Mouse (Mus musculus) myocyte (in vitro differentiated cells): ENCODE data around the gene Rad23b. TPM values are rescaled to one million over a fixed set of nuclear protein-coding genes. Genes with fewer than 3 reads are reported as not detected.

Source experiments
- H3K27me3 ChIP-seq: one replicate; pipeline ENCODE4 v1.6.1; 2011; ENCODE audit not compliant: control insufficient read depth, insufficient read depth, insufficient read length
- H3K36me3 ChIP-seq: one replicate; pipeline ENCODE4 v1.6.1; 2011; ENCODE audit not compliant: control insufficient read depth, insufficient read depth
- H3K4me2 ChIP-seq: one replicate; pipeline ENCODE4 v1.6.1; 2011; ENCODE audit warnings: low read depth, control low read depth
- H3K4me3 ChIP-seq: one replicate; pipeline ENCODE4 v1.5.1; 2011; ENCODE audit warnings: mild to moderate bottlenecking, control low read depth, moderate library complexity
- H3K79me2 ChIP-seq: one replicate; pipeline ENCODE4 v1.6.1; 2011; ENCODE audit not compliant: control insufficient read depth, insufficient read depth
- H3ac ChIP-seq: one replicate; pipeline ENCODE4 v1.6.1; 2011; ENCODE audit not compliant: control insufficient read depth, insufficient read length
- CEBPB ChIP-seq: IDR thresholded peaks from 2 replicates; pipeline ENCODE4 v1.6.1; 2011; ENCODE audit warnings: mild to moderate bottlenecking, moderate library complexity; ENCODE audit not compliant: poor library complexity, insufficient read depth, severe bottlenecking
- E2F4 ChIP-seq: IDR thresholded peaks from one replicate; pipeline ENCODE4 v1.6.1; 2011; ENCODE audit warnings: mild to moderate bottlenecking, control low read depth, moderate library complexity; ENCODE audit not compliant: insufficient read depth
- MAX ChIP-seq: IDR thresholded peaks from one replicate; pipeline ENCODE4 v1.6.1; 2011; ENCODE audit warnings: low read depth, mild to moderate bottlenecking, control low read depth
- MYOD1 ChIP-seq, 3 experiments: IDR thresholded peaks; one replicate each; pipeline ENCODE4 v1.6.1; 2011; ENCODE audit warnings: control low read depth in 2 of 3, low read depth in 2 of 3, mild to moderate bottlenecking in 2 of 3, moderate library complexity in 1 of 3; ENCODE audit not compliant: insufficient read length in 2 of 3, control insufficient read depth in 1 of 3
- MYOG ChIP-seq, 3 experiments: IDR thresholded peaks; one replicate each; pipeline ENCODE4 v1.6.1; 2011; ENCODE audit warnings: control low read depth in 2 of 3, low read depth in 2 of 3, mild to moderate bottlenecking in 2 of 3; ENCODE audit not compliant: insufficient read length in 2 of 3, control insufficient read depth in 1 of 3, insufficient read depth in 1 of 3
- POLR2A ChIP-seq: IDR thresholded peaks from one replicate; pipeline ENCODE4 v1.6.1; 2011; ENCODE audit warnings: low read depth, mild to moderate bottlenecking, control low read depth, moderate library complexity; ENCODE audit not compliant: insufficient read length
- POLR2AphosphoS2 ChIP-seq: IDR thresholded peaks from one replicate; pipeline ENCODE4 v1.6.1; 2011; ENCODE audit warnings: low read depth, control low read depth; ENCODE audit not compliant: insufficient read length
- REST ChIP-seq: IDR thresholded peaks from one replicate; pipeline ENCODE4 v1.6.1; 2011; ENCODE audit warnings: mild to moderate bottlenecking, control low read depth, moderate library complexity; ENCODE audit not compliant: insufficient read depth, insufficient read length
- SRF ChIP-seq: IDR thresholded peaks from one replicate; pipeline ENCODE4 v1.6.1; 2011; ENCODE audit warnings: low read depth; ENCODE audit not compliant: control insufficient read depth, insufficient read length
- TCF12 ChIP-seq: IDR thresholded peaks from one replicate; pipeline ENCODE4 v1.6.1; 2011; ENCODE audit warnings: mild to moderate bottlenecking, control low read depth; ENCODE audit not compliant: poor library complexity, insufficient read depth, severe bottlenecking
- TCF3 ChIP-seq: IDR thresholded peaks from one replicate; pipeline ENCODE4 v1.6.1; 2011; ENCODE audit warnings: low read depth, control low read depth; ENCODE audit not compliant: insufficient read length
- USF1 ChIP-seq: IDR thresholded peaks from one replicate; pipeline ENCODE4 v1.6.1; 2011; ENCODE audit warnings: low read depth, mild to moderate bottlenecking, control low read depth, moderate library complexity
- polyA plus RNA-seq: library from polyadenylated mRNA; unstranded; fragments of >200 nt; fragmentation: generic; extraction: Trizol; gene quantifications from one replicate; pipeline ENCODE4 v1.2.1, GENCODE M21; 2012; ENCODE audit warnings: missing spikeins

The Rad23b gene
- polyA plus RNA-seq, 1 experiment: 165 TPM

DNA sequence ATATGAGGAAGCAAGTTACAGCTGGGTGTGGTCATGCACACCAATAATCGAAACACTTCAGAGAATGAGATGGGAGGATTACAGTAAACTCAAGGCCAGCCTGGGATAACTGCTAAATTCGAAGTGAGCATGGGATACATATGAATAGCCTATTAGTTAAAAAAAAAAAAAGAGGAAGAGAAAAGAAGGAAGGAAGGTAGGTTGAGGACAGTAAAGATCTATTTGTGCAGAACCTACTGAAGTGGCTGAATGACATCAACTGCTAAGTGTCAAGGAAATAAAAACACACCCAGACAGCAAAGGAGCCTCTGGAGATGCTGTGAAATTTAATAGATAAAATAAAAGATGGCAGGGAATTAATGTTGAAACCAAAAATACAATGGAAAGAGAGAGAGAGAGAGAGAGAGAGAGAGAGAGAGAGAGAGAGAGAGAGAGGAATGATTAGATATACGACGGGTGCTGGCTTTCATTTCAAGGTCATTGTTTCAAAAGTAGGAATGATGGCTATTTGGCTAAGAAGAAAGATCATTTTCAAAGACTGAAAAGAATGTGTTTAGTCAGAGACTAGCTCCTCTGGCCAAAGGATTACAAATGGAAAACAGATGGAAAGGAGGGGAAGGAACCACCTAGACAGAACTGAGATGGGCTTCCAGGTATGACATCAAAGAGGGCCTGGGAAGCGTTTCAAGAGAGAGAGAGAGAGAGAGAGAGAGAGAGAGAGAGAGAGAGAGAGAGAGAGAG is 14.6 kb upstream of the Rad23b start:
- H3K4me2 ChIP-seq: no peak overlapping the region
- no peaks in the 10 kb centered on the region for H3K36me3 ChIP-seq
- H3ac ChIP-seq: no peak overlapping the region
- no peak for TF ChIP-seq SRF
- no peak for TF ChIP-seq TCF3
- TF ChIP-seq CEBPB: no peak
- no peak for TF ChIP-seq POLR2AphosphoS2
- no peak for TF ChIP-seq E2F4
- no peak for TF ChIP-seq POLR2A
- TF ChIP-seq MYOG (IDR thresholded peaks at IDR 0.05; ENCODE audit: control insufficient read depth in 1 of 3, insufficient read depth in 1 of 3, insufficient read length in 2 of 3, low read depth in 2 of 3): no peak
- no peak for TF ChIP-seq TCF12
- no peak for TF ChIP-seq MAX
- TF ChIP-seq USF1: no peak
- TF ChIP-seq MYOD1 (IDR thresholded peaks at IDR 0.05; ENCODE audit: control insufficient read depth in 1 of 3, insufficient read length in 2 of 3, low read depth in 2 of 3): no peak
- TF ChIP-seq REST: no peak
- no peaks in the 10 kb centered on the region for H3K79me2 ChIP-seq
- H3K27me3 ChIP-seq: no peaks in the 10 kb centered on the region
- no peak overlapping the region for H3K4me3 ChIP-seq

DNA sequence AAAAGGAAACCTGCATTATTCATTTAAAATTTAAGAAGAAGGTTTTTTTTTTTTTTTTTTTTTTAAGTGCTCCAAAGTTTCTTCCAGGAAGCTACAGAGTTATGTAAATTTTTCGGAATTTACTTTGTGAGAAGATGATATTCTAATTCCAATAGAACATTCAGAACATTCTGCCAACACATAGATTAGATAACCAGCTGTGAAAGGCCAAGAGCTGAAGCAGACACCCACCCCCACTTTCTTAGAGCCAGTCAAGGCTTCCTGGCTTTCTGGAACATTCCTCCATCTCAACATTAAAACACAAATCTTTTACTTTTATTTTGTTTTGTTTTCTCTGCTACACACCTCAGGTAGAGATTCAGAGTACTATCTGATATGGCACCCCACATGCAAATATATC is 10.9 kb upstream of the Rad23b start:
- H3K4me3 ChIP-seq: no peak overlapping the region
- TF ChIP-seq TCF3 (no peak), TCF12 (no peak)
- no peaks in the 10 kb centered on the region for H3K79me2 ChIP-seq
- H3K36me3 ChIP-seq: no peaks in the 10 kb centered on the region
- no peak overlapping the region for H3K4me2 ChIP-seq
- no peak overlapping the region for H3ac ChIP-seq
- H3K27me3 ChIP-seq: no peaks in the 10 kb centered on the region

DNA sequence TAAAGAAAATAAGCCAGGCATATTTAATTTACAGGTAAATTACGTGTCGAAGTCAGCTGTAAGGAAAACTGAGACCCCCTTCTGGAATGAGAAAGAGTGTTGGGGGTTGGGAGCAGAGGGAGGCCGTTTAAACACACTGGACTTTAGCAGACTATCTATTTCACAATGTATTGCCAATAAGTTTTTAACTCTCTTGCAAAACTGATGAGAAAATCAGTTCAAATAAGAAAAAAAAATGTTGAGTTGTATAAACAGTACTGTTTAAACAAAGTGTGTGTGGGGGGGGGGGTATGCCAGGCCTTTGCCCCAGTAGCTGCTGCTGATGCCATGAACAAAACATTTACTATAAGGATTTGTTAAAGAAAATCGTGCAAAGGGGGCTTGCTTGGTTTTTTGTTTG is 10.5 kb upstream of the Rad23b start:
- no peak overlapping the region for H3ac ChIP-seq
- no peaks in the 10 kb centered on the region for H3K27me3 ChIP-seq
- TF ChIP-seq REST: no peak
- TF ChIP-seq POLR2AphosphoS2: no peak
- no peak for TF ChIP-seq TCF3
- TF ChIP-seq CEBPB: no peak
- TF ChIP-seq USF1: no peak
- no peak for TF ChIP-seq MYOD1 (IDR thresholded peaks at IDR 0.05; ENCODE audit: control insufficient read depth in 1 of 3, insufficient read length in 2 of 3, low read depth in 2 of 3)
- TF ChIP-seq POLR2A: no peak
- no peak overlapping the region for H3K4me3 ChIP-seq
- no peaks in the 10 kb centered on the region for H3K36me3 ChIP-seq
- no peak overlapping the region for H3K4me2 ChIP-seq
- H3K79me2 ChIP-seq: no peaks in the 10 kb centered on the region

DNA sequence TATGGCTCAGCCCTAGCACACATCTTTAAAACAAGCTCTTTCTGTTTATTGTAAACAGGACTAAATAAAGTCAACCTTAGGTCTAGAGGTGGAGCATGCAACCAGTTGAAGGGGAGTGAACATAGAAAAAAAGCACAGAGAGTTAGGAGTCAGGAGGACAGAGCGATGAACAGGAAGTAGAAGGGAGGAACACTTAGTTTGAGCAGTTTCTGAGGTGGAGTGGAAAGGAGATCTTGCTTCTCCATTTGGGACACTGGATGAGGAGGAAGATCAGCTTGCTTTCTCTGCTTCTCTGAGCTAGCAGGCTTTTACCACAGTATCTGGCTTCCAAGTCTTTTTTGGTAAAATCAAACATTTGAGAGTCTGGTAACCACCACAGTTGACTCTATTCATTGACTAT is 8.0 kb upstream of the Rad23b start:
- Histone ChIP-seq H3K4me2 (no peak overlapping the region), H3K36me3 (no peaks in the 10 kb centered on the region), H3ac (no peak overlapping the region), H3K27me3 (no peaks in the 10 kb centered on the region), H3K79me2 (no peaks in the 10 kb centered on the region), H3K4me3 (no peak overlapping the region)
- TF ChIP-seq POLR2AphosphoS2: no peak
- no peak for TF ChIP-seq MAX
- no peak for TF ChIP-seq TCF3

DNA sequence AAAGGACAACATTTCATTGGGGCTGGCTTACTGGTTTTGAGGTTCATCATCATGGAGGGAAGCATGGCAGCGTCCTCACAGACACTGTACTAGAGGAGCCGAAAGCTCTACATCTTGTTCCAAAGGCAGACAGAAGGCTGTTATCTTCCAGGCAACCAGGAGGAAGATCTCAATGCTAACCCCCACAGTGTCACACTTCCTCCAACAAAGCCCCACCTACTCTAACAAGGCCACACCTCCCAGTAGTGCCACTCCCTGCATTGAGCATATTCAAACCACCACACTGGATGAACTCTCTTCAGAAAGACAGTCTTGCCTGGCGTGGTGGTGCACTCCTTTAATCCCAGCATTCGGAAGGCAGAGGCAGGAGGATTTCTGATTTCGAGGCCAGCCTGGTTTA is 7.2 kb upstream of the Rad23b start:
- Histone ChIP-seq H3K4me2 (no peak overlapping the region), H3K79me2 (no peaks in the 10 kb centered on the region), H3K36me3 (no peaks in the 10 kb centered on the region), H3K4me3 (no peak overlapping the region), H3ac (no peak overlapping the region), H3K27me3 (no peaks in the 10 kb centered on the region)
- TF ChIP-seq CEBPB: no peak
- TF ChIP-seq TCF12: no peak
- no peak for TF ChIP-seq POLR2A
- no peak for TF ChIP-seq SRF
- TF ChIP-seq POLR2AphosphoS2: no peak
- TF ChIP-seq REST: no peak
- no peak for TF ChIP-seq MYOD1 (IDR thresholded peaks at IDR 0.05; ENCODE audit: control insufficient read depth in 1 of 3, insufficient read length in 2 of 3, low read depth in 2 of 3)
- no peak for TF ChIP-seq TCF3
- no peak for TF ChIP-seq MAX

DNA sequence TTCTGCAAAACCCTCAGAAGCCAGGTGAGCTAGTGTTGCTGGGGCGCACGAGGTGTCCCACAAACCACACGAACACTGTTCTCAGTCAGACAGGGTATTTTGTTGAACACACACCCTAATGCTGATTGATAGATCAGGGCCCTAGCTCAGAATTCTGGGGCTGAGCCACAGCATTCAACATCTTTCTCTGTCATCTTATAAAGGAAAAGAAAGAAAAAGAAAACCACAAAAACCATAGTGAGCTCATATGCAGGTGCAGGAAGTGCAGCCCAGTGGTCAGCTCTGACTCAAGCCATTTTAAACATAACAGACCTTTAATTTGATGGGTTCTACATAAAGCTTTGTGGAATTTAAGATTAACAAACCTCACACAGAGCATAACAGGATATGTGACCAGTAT is 6.6 kb upstream of the Rad23b start:
- no peak overlapping the region for H3K4me3 ChIP-seq

More for the DNA sequence above, 6.6 kb upstream of the Rad23b start:
- no peaks in the 10 kb centered on the region for H3K27me3 ChIP-seq
- no peak for TF ChIP-seq MAX
- H3K4me2 ChIP-seq: no peak overlapping the region
- H3ac ChIP-seq: no peak overlapping the region
- H3K36me3 ChIP-seq: no peaks in the 10 kb centered on the region
- no peaks in the 10 kb centered on the region for H3K79me2 ChIP-seq
